Mouse (Mus musculus) ES-E14 (cell line): ENCODE measurements around the gene Slc4a1.

ENCODE experiments used
- CHD2 ChIP-seq: IDR thresholded peaks from 2 replicates; pipeline ENCODE4 v1.6.1; 2014; ENCODE audit warnings: mild to moderate bottlenecking, low read depth, low read length, inconsistent platforms
- HCFC1 ChIP-seq: IDR thresholded peaks from 2 replicates; pipeline ENCODE4 v1.6.1; 2012; ENCODE audit warnings: low read length, inconsistent platforms, borderline replicate concordance; ENCODE audit not compliant: insufficient read depth
- MAFK ChIP-seq: IDR thresholded peaks from 2 replicates; pipeline ENCODE4 v1.6.1; 2014; ENCODE audit warnings: mild to moderate bottlenecking, low read depth, low read length, inconsistent platforms; ENCODE audit not compliant: insufficient read depth
- ZC3H11A ChIP-seq: IDR thresholded peaks from 2 replicates; pipeline ENCODE4 v1.6.1; 2012; ENCODE audit warnings: low read depth, mild to moderate bottlenecking, inconsistent platforms, low read length, borderline replicate concordance

GRCm38 (mm10) chr11:102370285-102370684 is 4.3 kb upstream of the Slc4a1 start:
- TF ChIP-seq HCFC1 (no peak), ZC3H11A (no peak), CHD2 (no peak), MAFK (no peak)
